Mouse (Mus musculus): ENCODE results near the gene Lrrc37a. TPM values are rescaled to one million over a fixed set of nuclear protein-coding genes. Genes with fewer than 3 reads are reported as not detected.

Gene Lrrc37a
- polyA plus RNA-seq, 1 experiment from 2014 or later: not detected

Other genes starting within 250 kb of the Lrrc37a start
- 3.5 and 4.7 TPM in 2 replicates for gene Map3k14, start 237.1 kb downstream of the Lrrc37a start, polyA plus RNA-seq (2015; fragmentation: Nextera tagmentation; extraction: Ambion mirVana)
- 4.4 and 4.8 TPM in 2 replicates for gene Arhgap27, start 140.9 kb downstream of the Lrrc37a start, polyA plus RNA-seq (2015; fragmentation: Nextera tagmentation; extraction: Ambion mirVana)
- gene Plekhm1, start 91.9 kb downstream of the Lrrc37a start, polyA plus RNA-seq (2015; fragmentation: Nextera tagmentation; extraction: Ambion mirVana): 8.7 TPM in 2 replicates
- not detected in 2 replicates for gene Gm884, start 116.5 kb upstream of the Lrrc37a start, polyA plus RNA-seq (2015; fragmentation: Nextera tagmentation; extraction: Ambion mirVana)
- not detected in 2 replicates for gene Lyzl6, start 134.3 kb upstream of the Lrrc37a start, polyA plus RNA-seq (2015; fragmentation: Nextera tagmentation; extraction: Ambion mirVana)
- gene Rprml, start 145.0 kb upstream of the Lrrc37a start, polyA plus RNA-seq (2015; fragmentation: Nextera tagmentation; extraction: Ambion mirVana): not detected in 2 replicates
- gene Gosr2, start 193.3 kb upstream of the Lrrc37a start, polyA plus RNA-seq (2015; fragmentation: Nextera tagmentation; extraction: Ambion mirVana): 80.6 and 82.1 TPM in 2 replicates
- not detected in 2 replicates for gene Wnt9b, start 245.2 kb upstream of the Lrrc37a start, polyA plus RNA-seq (2015; fragmentation: Nextera tagmentation; extraction: Ambion mirVana)

Measured in neural tube, embryonic 13.5 days (tissue).